ENCODE assay signal across 31 mouse cellular contexts in the genomic region with DNA sequence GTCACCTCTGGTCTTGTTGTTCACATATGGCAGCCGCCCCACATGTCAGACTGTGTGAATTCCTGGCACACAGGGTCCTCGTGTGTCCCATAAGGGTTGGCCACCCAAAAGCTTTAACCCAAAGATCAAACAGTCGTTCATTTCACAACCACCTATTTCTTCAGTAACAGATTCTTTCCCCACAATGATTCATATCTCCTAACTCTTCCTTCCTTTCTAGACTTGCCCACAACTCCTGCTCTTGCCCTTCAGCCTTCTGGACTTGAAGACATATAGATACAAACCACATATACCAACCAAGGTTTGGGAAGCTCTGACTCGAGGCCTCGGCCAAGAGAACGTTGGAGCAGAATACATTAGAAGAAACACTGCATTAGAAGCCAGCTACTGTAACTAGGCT. TPM values are rescaled to one million over a fixed set of nuclear protein-coding genes. Genes with fewer than 3 reads are reported as not detected.
"Had no signal": no experiment of that assay in that cellular context is flagged by ENCODE, and none has a peak within 500 bp of the region (broad histone marks: within the 10 kb centered on the region; RNA-seq: fewer than 3 reads in every experiment).

No protein-coding gene starts in this region.

- DNase-seq: kidney, adult 18-20 months; kidney, adult 9 months; kidney, postnatal 14 days; kidney, postnatal 4 days; layer of hippocampus, adult 9-11 months; liver; lung, adult 2 months; lung, postnatal 14 days; lung, postnatal 4 days; thymus, postnatal 14 days had no signal

- H3K27ac ChIP-seq: limb, embryonic 10.5 days; limb, embryonic 13.5 days; liver, embryonic 14.5 days; midbrain, embryonic 10.5 days; midbrain, embryonic 13.5 days; neural tube, embryonic 13.5 days; stomach, postnatal 0 days had no signal

- H3K27me3 ChIP-seq: limb, embryonic 13.5 days; midbrain, embryonic 13.5 days; neural tube, embryonic 13.5 days had no signal

- H3K4me3 ChIP-seq: limb, embryonic 10.5 days; limb, embryonic 13.5 days; megakaryocyte, embryonic 14.5 days; midbrain, embryonic 10.5 days; midbrain, embryonic 13.5 days; myocyte; neural tube, embryonic 13.5 days had no signal

- H3K4me1 ChIP-seq: limb, embryonic 10.5 days; limb, embryonic 13.5 days; midbrain, embryonic 10.5 days; midbrain, embryonic 13.5 days; neural tube, embryonic 13.5 days had no signal

- H3K36me3 ChIP-seq: limb, embryonic 10.5 days; limb, embryonic 13.5 days; midbrain, embryonic 10.5 days; midbrain, embryonic 13.5 days; neural tube, embryonic 13.5 days had no signal

- H3K9me3 ChIP-seq: limb, embryonic 10.5 days; limb, embryonic 13.5 days; midbrain, embryonic 10.5 days; midbrain, embryonic 13.5 days; neural tube, embryonic 13.5 days had no signal

- ATAC-seq: intestine, embryonic 16.5 days; midbrain, embryonic 13.5 days; midbrain, embryonic 16.5 days had no signal

- H3K9ac ChIP-seq: limb, embryonic 13.5 days; liver, embryonic 14.5 days; midbrain, embryonic 13.5 days; neural tube, embryonic 13.5 days had no signal

- H3K4me2 ChIP-seq: limb, embryonic 13.5 days; midbrain, embryonic 13.5 days; neural tube, embryonic 13.5 days had no signal

RNA-seq across cellular contexts. Expression of gene Zfp957, which starts 18.6 kb away (rescaled TPM):
- total RNA-seq: layer of hippocampus, adult 18-20 months; layer of hippocampus, postnatal 25 days; left cerebral cortex, adult 18-20 months; left cerebral cortex, postnatal 25 days; monocyte, adult 5-6 weeks; neutrophil, adult 5-6 weeks had no signal
- polyA plus RNA-seq: intestine, embryonic 16.5 days; kidney, embryonic 16.5 days; limb, embryonic 10.5 days; limb, embryonic 13.5 days; liver, embryonic 14.5 days; lung, adult 2 months; lung, embryonic 16.5 days; midbrain, embryonic 10.5 days; midbrain, embryonic 13.5 days; midbrain, embryonic 16.5 days; myocyte; neural tube, embryonic 13.5 days; small intestine, adult 2 months; stomach, embryonic 14.5 days; stomach, postnatal 0 days had no signal
